Mouse (Mus musculus) urinary bladder, adult 2 months (tissue): ENCODE results near the gene Zdhhc7. TPM values are rescaled to one million over a fixed set of nuclear protein-coding genes. Genes with fewer than 3 reads are reported as not detected.

Experiments used
- DNase-seq: peaks from one replicate; pipeline ENCODE4 v3.0.0; 2022; ENCODE audit warnings: low spot score
- polyA plus RNA-seq: library from polyadenylated mRNA; depleted of rRNA; stranded (reverse); fragments of >200 nt; gene quantifications from 2 replicates; pipeline ENCODE4 v1.2.3, GENCODE M21; 2012

Zdhhc7 gene
- polyA plus RNA-seq, 1 experiment: 35.9 TPM

GRCm38 (mm10) chr8:120114315-120114841 lies 13.1 kb upstream of the Zdhhc7 start:
- DNase-seq: peak; percentile 38

- DNase-seq: peak; percentile 98
These were observed 12.5 kb upstream of the Zdhhc7 start, which contains the start of gene 6430548M08Rik for GRCm38 (mm10) chr8:120113758-120114255. Gene 6430548M08Rik, plus strand, starts transcription at chr8:120114152.

GRCm38 (mm10) chr8:120113306-120113705 lies 12.0 kb upstream of the Zdhhc7 start:
- DNase-seq: no peak

- DNase-seq: no peak
These were observed 11.3 kb upstream of the Zdhhc7 start for GRCm38 (mm10) chr8:120112535-120112934.

DNA sequence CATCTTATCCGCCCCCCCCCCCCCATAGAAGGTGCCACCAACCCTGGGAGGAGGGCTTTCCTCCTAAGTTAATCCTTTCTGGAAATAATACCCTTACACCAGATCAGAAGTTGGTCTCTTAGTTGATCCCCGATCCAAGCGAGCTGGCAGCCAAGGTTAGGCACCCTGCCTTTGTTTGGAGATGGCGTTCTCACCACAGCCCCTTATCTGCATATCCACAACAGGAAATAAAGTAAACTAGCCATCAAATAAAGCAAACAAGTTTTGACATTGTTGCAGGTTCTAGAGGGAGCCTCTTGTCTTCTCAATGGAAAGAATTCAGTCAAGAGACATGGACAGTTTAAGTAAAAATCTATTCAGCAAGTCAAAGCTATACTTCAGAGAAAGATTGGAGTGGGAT lies 10.1 kb upstream of the Zdhhc7 start:
- DNase-seq: no peak

DNA sequence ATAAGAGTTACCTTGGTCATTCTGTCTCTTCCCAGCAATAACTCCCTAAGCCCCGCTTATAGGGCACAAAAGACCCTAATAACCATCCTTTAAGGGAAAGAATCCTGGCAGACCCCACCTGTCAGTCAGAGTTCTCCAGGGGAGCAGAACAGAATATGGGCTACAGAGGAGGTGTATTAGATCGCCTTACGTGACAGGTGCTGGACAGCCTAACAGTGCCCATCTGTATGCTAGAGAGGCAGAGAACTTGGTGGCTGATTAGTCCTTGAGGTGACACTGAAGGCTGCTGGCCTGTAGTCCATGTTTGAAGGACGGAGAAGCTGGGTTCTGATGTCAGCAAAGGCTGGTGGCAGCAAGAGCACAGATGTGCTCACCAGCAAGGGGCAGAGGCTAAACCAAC lies 9.7 kb upstream of the Zdhhc7 start:
- DNase-seq: no peak

- no peak for DNase-seq
These were observed 7.9 kb upstream of the Zdhhc7 start for GRCm38 (mm10) chr8:120109149-120109548.

DNA sequence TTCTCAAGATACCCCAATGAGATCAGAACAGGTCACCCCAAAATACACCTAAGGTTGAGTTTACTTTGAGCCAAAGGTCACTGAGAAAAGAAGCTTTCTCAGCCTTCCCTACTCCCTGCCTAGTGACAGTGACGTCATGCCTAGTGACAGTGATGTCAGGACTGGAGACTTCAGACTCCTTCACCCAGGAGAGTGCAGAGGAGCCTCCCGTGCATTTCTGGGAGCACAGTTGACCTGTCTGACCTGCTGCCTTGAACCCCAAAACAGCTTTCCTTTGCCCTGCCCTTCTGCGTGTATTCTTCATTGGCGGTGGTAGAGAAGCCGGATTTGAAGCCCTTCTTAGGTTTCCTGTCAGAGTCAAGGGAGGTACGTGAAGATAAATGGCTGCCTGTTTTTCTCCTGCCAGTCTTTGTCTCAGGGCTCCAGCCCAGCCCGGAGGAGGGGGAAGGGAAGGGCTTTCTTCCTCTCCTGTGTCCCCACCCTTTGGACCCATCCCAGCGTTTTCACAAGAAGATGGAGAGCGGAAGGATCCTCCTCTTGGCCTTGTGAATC lies 3.5 kb upstream of the Zdhhc7 start:
- DNase-seq: no peak

GRCm38 (mm10) chr8:120103916-120104315 lies 2.6 kb upstream of the Zdhhc7 start:
- no peak for DNase-seq

GRCm38 (mm10) chr8:120100388-120101067 lies 754 bp downstream of the Zdhhc7 start:
- DNase-seq: no peak

GRCm38 (mm10) chr8:120096486-120096885 lies 4.8 kb downstream of the Zdhhc7 start:
- no peak for DNase-seq

DNA sequence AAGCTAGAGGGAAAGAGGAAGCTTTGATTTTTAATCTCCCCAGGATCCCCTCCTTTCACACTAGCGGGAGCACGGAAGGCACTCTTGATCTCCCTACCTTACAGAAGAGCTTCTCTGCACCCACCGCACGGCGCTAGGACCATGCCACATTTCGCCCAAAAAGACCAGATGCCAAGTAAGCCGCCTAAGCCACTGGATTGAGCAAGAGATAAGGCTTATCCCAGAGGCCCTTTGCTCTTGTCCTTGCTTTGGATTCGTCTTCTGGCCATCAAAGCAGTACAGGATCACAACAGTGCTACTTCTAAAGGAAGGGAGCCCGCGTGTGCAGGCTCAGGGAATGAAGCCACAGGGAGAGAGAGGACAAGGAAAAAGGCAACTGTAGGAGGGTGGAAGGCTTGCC lies 6.5 kb downstream of the Zdhhc7 start:
- DNase-seq: no peak

DNA sequence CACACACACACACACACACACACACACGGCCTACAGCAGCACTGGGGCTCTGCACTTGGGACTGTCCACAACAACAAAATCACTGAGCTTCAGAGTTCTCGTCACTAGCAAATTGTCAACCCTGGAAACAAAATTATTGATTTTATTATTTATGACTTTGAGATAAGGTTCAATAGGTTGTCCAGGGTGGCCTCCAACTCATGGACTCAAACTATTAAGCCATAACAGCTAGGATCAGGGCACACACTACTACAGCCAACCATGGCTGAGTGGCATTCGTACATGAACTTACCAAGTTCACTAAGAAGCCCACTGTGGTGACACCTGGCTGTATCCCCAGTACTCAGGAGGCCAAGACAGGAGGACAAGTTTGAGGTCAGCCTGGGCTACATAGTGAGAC lies 8.2 kb downstream of the Zdhhc7 start:
- DNase-seq: no peak

DNA sequence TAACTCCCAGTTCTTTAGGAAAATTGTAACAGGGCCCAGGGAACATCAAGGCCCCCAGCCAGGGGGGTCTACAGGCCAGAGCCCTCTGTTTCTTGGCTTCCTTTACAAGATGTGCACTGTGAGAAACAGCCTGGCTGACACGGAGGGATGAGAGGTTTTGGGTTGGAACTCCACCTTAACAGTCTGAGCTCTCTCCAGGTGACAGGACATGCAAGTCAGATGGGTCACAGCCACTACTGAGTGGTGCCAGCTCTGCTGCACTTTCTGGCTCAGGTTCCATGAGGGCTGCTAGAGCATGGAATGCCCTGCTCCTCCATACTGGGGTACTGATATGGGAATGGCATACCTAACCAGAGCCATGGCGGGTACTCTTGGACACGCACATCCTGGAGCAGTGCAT lies 10.2 kb downstream of the Zdhhc7 start:
- DNase-seq: no peak

DNA sequence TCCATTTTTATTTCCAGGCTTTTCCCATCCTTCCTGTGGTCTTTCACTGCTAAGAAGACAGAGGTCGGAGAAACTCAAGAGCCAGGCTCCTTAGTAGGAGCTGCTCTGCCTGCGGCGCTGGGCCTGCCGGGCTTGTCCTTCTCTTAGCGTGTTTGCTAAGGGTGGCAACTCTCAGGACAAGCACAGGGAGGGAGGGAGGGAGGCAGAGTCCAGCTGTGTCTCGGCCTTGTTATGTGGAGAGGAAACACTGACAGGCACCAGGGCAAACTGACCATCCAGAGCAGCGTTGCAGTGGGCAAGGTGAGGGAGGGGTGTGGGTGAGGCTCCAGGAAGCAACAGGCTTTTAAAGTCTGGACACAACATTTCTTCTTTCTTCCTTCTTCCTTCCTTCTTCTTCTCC lies 11.8 kb downstream of the Zdhhc7 start:
- no peak for DNase-seq

DNA sequence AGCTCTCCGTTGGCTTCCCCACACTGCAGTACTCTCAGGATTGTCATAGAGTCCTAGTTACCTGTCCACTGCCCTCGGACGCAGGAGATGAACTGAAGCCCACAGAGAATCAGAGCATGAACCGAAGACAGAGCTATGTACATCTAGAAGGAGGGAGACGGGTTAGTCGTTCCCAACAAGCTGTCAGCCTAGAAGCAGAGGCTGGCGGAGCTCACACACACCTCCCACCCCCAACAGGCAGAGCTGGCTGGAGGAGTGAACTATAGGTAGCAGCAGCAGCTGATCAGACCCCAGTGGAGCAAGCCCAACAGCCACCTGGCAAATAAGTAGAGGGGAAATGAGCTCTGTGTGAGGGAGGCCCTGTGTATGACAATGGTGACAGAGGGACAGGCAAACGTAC lies 16.5 kb downstream of the Zdhhc7 start:
- no peak for DNase-seq

DNA sequence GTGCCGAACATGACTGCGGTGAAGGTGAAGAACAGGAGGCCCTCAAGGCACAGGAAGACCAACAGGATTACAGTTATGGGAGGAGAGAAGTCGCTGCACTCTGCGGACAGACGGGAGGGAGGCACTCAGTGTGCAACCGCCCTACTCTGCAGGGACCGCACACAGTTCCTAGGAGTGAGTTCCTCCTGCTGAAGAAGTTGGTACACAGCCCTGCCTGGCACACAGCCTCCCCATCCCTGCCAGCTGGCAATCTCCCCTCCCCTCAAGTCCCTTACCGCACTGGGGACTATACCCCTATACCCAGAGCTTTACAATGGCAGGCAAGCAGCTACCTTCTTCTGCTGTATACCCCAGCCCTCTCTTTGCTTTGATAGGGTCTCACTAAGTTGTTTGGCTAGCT lies 18.0 kb downstream of the Zdhhc7 start:
- DNase-seq: no peak

GRCm38 (mm10) chr8:120079361-120079760 lies 21.9 kb downstream of the Zdhhc7 start:
- no peak for DNase-seq

- peak; percentile 55 for DNase-seq
These were observed 23.2 kb downstream of the Zdhhc7 start for GRCm38 (mm10) chr8:120078080-120078479.

DNA sequence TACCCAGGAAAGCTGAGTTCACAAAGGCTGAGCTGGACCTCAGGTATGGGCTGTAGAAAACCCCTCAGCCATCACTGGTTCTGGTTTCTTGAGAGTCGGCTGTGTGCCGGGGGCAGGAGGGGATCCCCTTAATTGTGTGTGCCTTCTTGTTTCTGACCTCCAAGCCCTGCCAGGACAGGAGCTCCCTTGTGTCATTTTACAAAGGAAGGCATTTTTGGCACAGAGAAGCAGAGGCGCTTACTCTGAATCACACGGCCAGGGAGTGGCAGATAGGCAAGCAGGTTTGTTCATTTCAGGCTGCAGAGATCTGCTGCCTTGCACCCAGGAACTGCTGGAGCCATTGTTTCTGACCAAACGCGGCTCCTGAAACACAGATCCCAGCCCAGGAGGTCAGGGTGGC lies 25.9 kb downstream of the Zdhhc7 start:
- no peak for DNase-seq

DNA sequence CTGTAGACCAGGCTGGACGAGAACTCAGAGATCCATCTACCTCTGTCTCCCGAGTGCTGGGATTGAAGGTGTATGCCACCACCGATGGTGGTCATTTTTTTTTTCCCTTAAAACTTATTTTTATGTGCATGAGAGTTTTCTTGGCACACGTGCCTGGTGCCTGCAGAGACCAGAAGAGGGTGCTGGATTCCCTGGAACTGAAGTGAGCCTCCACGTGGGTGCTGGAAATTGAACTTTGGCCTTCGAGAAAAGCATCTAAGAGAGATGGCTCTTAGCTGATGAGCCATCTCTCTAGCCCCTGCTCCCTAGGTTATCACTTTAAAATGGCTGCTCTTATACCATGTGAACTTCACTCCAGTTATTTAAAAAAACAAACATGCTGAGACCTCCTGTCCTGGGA lies 26.8 kb downstream of the Zdhhc7 start:
- no peak for DNase-seq

DNA sequence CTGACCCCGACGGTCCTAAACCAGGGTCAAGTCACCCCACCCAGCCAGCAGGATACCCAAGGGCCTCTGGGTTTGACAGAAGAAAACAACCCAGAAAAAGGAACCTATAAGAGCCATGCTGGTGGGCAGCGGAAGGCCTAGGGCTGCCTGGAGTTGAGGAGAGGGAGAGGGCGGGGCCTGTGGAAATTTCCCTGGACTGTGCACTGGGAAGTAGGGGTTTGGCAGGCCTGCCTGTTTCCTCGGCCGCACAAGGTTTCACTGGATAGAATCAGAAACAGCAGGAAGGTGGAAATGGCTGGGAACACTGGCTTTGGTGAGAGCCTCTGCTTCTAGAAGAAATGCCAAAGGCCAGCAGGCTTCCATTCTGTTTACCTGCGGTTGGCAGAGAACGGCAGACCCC lies 28.5 kb downstream of the Zdhhc7 start:
- no peak for DNase-seq

GRCm38 (mm10) chr8:120072259-120072658 lies 29.0 kb downstream of the Zdhhc7 start:
- peak; percentile 56 for DNase-seq
